In the genomic region with DNA sequence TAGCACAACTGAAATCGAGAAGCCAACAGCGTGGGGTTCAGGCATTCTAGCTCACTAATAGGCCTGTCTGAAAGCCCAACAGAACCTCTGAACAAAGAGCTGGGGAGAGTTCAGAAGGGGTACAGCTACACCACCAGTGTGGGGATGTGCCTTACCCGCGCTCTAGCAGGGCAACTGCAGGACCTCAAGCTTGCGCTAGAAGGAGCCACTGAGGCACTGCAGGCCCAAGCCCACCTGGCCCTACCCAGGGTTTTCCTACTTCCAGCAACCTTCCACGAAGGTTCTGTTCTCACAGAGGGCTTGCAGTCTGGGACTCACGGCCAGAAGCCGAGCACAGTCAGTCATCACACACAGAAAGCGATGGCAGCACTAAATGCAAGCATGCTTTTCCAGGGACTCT, we compare ENCODE assay signal across 23 mouse cellular contexts. TPM values are rescaled to one million over a fixed set of nuclear protein-coding genes. Genes with fewer than 3 reads are reported as not detected.
DNase-seq lines count a peak whose midpoint lies in the region; ATAC-seq and TF ChIP-seq lines count a peak whose summit lies in the region.
"Had no signal": no experiment of that assay in that cellular context is flagged by ENCODE, and none has a peak within 500 bp of the region (broad histone marks: within the 10 kb centered on the region; RNA-seq: fewer than 3 reads in every experiment).

No protein-coding gene starts in this region.

- intact Hi-C loops in left cerebral cortex, adult 2 months (cut with DNase I) = no loop called here

- peaks cover 22% of the 10 kb centered on the region for H3K79me2 ChIP-seq in CH12.LX (replicated peaks; ENCODE audit: control insufficient read depth, extremely low read depth, insufficient read depth, poor library complexity, severe bottlenecking)

- TF ChIP-seq EP300 in CH12.LX (IDR thresholded peaks at IDR 0.05; ENCODE audit: low read length) = no peak

- H3K36me3 ChIP-seq in forebrain, postnatal 0 days (ENCODE audit: insufficient read depth) = peaks cover 78% of the 10 kb centered on the region
- H3K36me3 ChIP-seq in forebrain, embryonic 16.5 days (ENCODE audit: control insufficient read depth, insufficient read depth) = peaks cover 48% of the 10 kb centered on the region
- H3K36me3 ChIP-seq in CH12.LX (replicated peaks in 1 of 2; ENCODE audit: control insufficient read depth in 1 of 2, insufficient read depth in 1 of 2, low read length in 1 of 2) = peaks cover 77 to 85% of the 10 kb centered on the region in 2 experiments

- no peak overlapping the region for H3K4me2 ChIP-seq in forebrain, postnatal 0 days (ENCODE audit: low read depth)
- H3K4me2 ChIP-seq in forebrain, embryonic 16.5 days (ENCODE audit: low read length) = no peak overlapping the region
- no peak overlapping the region for H3K4me2 ChIP-seq in CH12.LX (ENCODE audit: insufficient read depth, low read depth, poor library complexity, severe bottlenecking)
- H3K4me2 ChIP-seq: forebrain, embryonic 12.5 days; heart, embryonic 15.5 days; hindbrain, embryonic 12.5 days; lung, embryonic 15.5 days; midbrain, embryonic 11.5 days; neural tube, embryonic 12.5 days had no signal

- in situ Hi-C loops in CH12.LX (cut with MboI; ENCODE audit: low pct_ligation_motif_present, low pct_unique_long_range_greater_than_20kb, low sequenced_read_pairs) = no loop called here

- no peak for DNase-seq in forebrain, postnatal 0 days
- no peak for DNase-seq in left cerebral cortex, adult 2 months (ENCODE audit: extremely low spot score in 1 of 2, low spot score in 2 of 2)
- no peak for DNase-seq in left cerebral cortex, adult 8-10 months (ENCODE audit: low spot score in 2 of 2)
- no peak for DNase-seq in CH12.LX (ENCODE audit: extremely low read depth)
- peak; percentile 73 for DNase-seq in R1 (ENCODE audit: low read depth, low spot score)
- no peak for DNase-seq in spleen, adult 18-20 months
- no peak for DNase-seq in right cerebral cortex, postnatal 25 days
- DNase-seq: adrenal gland, postnatal 14 days; cerebellum, postnatal 14 days; gastrocnemius, postnatal 14 days; lung, postnatal 36 days; right cerebral cortex, adult 18-20 months had no signal

- no peak overlapping the region for H3K9ac ChIP-seq in forebrain, postnatal 0 days
- H3K9ac ChIP-seq in forebrain, embryonic 16.5 days (replicated peaks; ENCODE audit: low read depth, low read length) = no peak overlapping the region
- H3K9ac ChIP-seq in CH12.LX (ENCODE audit: insufficient read depth, low read depth) = no peak overlapping the region
- H3K9ac ChIP-seq: forebrain, embryonic 12.5 days; heart, embryonic 15.5 days; hindbrain, embryonic 12.5 days; lung, embryonic 15.5 days; neural tube, embryonic 12.5 days had no signal

- TF ChIP-seq RAD21 in CH12.LX (IDR thresholded peaks at IDR 0.05; ENCODE audit: low read depth, low read length) = no peak

- H3K9me3 ChIP-seq in forebrain, postnatal 0 days (ENCODE audit: low read length) = no peaks in the 10 kb centered on the region
- no peaks in the 10 kb centered on the region for H3K9me3 ChIP-seq in forebrain, embryonic 16.5 days (ENCODE audit: control insufficient read depth, low read length)
- H3K9me3 ChIP-seq in CH12.LX (replicated peaks; ENCODE audit: low read length) = no peaks in the 10 kb centered on the region
- H3K9me3 ChIP-seq: forebrain, embryonic 12.5 days; heart, embryonic 10.5 days; heart, embryonic 15.5 days; hindbrain, embryonic 12.5 days; lung, embryonic 15.5 days; neural tube, embryonic 12.5 days had no signal

- H3K4me3 ChIP-seq in forebrain, postnatal 0 days (ENCODE audit: low read depth, low read length) = no peak overlapping the region
- no peak overlapping the region for H3K4me3 ChIP-seq in forebrain, embryonic 16.5 days (replicated peaks; ENCODE audit: low read length)
- H3K4me3 ChIP-seq in left cerebral cortex, adult 2 months = no peak overlapping the region
- H3K4me3 ChIP-seq in CH12.LX (replicated peaks in 1 of 3; ENCODE audit: low read depth in 2 of 3, low read length in 2 of 3, poor library complexity in 1 of 3) = no peak overlapping the region
- H3K4me3 ChIP-seq: forebrain, embryonic 12.5 days; heart, embryonic 10.5 days; heart, embryonic 15.5 days; hindbrain, embryonic 12.5 days; lung, embryonic 15.5 days; neural tube, embryonic 12.5 days had no signal

- TF ChIP-seq POLR2A in CH12.LX (IDR thresholded peaks at IDR 0.05; ENCODE audit: low read depth, low read length) = 0 out of 2 replicates have a peak, but pooled peaks have one; percentile 15

- H3K27ac ChIP-seq in forebrain, postnatal 0 days (ENCODE audit: low read depth, low read length) = no peak overlapping the region
- no peak overlapping the region for H3K27ac ChIP-seq in forebrain, embryonic 16.5 days (ENCODE audit: low read length)
- H3K27ac ChIP-seq in left cerebral cortex, adult 2 months = no peak overlapping the region
- no peak overlapping the region for H3K27ac ChIP-seq in CH12.LX (ENCODE audit: insufficient read depth, low read depth)
- H3K27ac ChIP-seq: forebrain, embryonic 12.5 days; heart, embryonic 10.5 days; heart, embryonic 15.5 days; hindbrain, embryonic 12.5 days; lung, embryonic 15.5 days; neural tube, embryonic 12.5 days had no signal

- no peaks in the 10 kb centered on the region for H3K4me1 ChIP-seq in forebrain, postnatal 0 days (ENCODE audit: insufficient read depth)
- H3K4me1 ChIP-seq in forebrain, embryonic 16.5 days (replicated peaks; ENCODE audit: control insufficient read depth, insufficient read depth, low read length) = no peaks in the 10 kb centered on the region
- no peaks in the 10 kb centered on the region for H3K4me1 ChIP-seq in CH12.LX (ENCODE audit: control insufficient read depth in 1 of 2, insufficient read depth in 2 of 2)
- H3K4me1 ChIP-seq: forebrain, embryonic 12.5 days; heart, embryonic 10.5 days; heart, embryonic 15.5 days; hindbrain, embryonic 12.5 days; lung, embryonic 15.5 days; neural tube, embryonic 12.5 days had no signal

- no peak; the same call in 1 of the 2 replicates for ATAC-seq in forebrain, postnatal 0 days
- ATAC-seq in forebrain, embryonic 16.5 days = no peak
- ATAC-seq: midbrain, embryonic 16.5 days had no signal

- WGBS in forebrain, postnatal 0 days = 87% methylated on average over 9 of the region's 9 CpGs
- 84% methylated on average over 9 of the region's 9 CpGs for WGBS in forebrain, embryonic 16.5 days

- 0 out of 2 replicates have a peak, but pooled peaks have one; percentile 7 for TF ChIP-seq CTCF in forebrain, postnatal 0 days (IDR thresholded peaks at IDR 0.05; ENCODE audit: low read depth)
- peak; percentile 17 for TF ChIP-seq CTCF in left cerebral cortex, adult 2 months (IDR thresholded peaks at IDR 0.05)
- no peak for TF ChIP-seq CTCF in CH12.LX (conservative IDR thresholded peaks at IDR 0.05 in 1 of 2, IDR thresholded peaks at IDR 0.05 in 1 of 2; ENCODE audit: low read depth in 2 of 2, low read length in 2 of 2)

- dilution Hi-C loops in CH12.LX (cut with MboI; ENCODE audit: extremely low pct_ligation_motif_present, extremely low pct_unique_long_range_greater_than_20kb, low sequenced_read_pairs) = no loop called here

- H3K27me3 ChIP-seq in forebrain, postnatal 0 days (ENCODE audit: insufficient read depth, low read length) = no peaks in the 10 kb centered on the region
- no peaks in the 10 kb centered on the region for H3K27me3 ChIP-seq in forebrain, embryonic 16.5 days (replicated peaks; ENCODE audit: control insufficient read depth, insufficient read depth, low read length)
- no peaks in the 10 kb centered on the region for H3K27me3 ChIP-seq in CH12.LX (replicated peaks)
- H3K27me3 ChIP-seq: forebrain, embryonic 12.5 days; heart, embryonic 15.5 days; hindbrain, embryonic 12.5 days; lung, embryonic 15.5 days; neural tube, embryonic 12.5 days had no signal

TF ChIP-seq in CH12.LX, 34 proteins besides CTCF, POLR2A, EP300 and RAD21 (continues in another document):
- TF ChIP-seq ZNF384 (IDR thresholded peaks at IDR 0.05; ENCODE audit: low read depth, low read length) (no peak), ZMIZ1 (IDR thresholded peaks at IDR 0.05; ENCODE audit: low read depth, low read length) (no peak)

RNA-seq across cellular contexts. Expression of a gene that starts 8.3 kb away (rescaled TPM):
- 16.9 and 18.5 TPM in 2 replicates for total RNA-seq in forebrain, postnatal 0 days (2014; rRNA removed)
- 14.0 and 14.1 TPM in 2 replicates for polyA plus RNA-seq in forebrain, postnatal 0 days (2015; fragmentation: Nextera tagmentation; extraction: Ambion mirVana)
- 19.5 and 22.1 TPM in 2 replicates for polyA plus RNA-seq in forebrain, embryonic 16.5 days (2015; fragmentation: Nextera tagmentation; extraction: Ambion mirVana)
- 10 to 100 TPM; 17.4 to 18.3 TPM for total RNA-seq in left cerebral cortex, adult 2 months (2021)
- 10 to 100 TPM; 17.6 to 21.2 (median 19.5) TPM for total RNA-seq in left cerebral cortex, adult 8-10 months (2022)
- total RNA-seq in CH12.LX (2012; rRNA removed) (15.7 and 21.9 TPM in 2 replicates), CH12.LX (2014; rRNA removed) (9.2 and 10.2 TPM in 2 replicates)
- 14.2 and 15.6 TPM in 2 replicates for polyA plus RNA-seq in CH12.LX (2012; ENCODE audit: insufficient read length, low read depth)

RNA-seq across cellular contexts. Expression of a gene that starts 11.0 kb away (rescaled TPM):
- 92.4 and 116 TPM in 2 replicates for total RNA-seq in forebrain, postnatal 0 days (2014; rRNA removed)
- polyA plus RNA-seq in forebrain, postnatal 0 days (2015; fragmentation: Nextera tagmentation; extraction: Ambion mirVana) = 136 and 140 TPM in 2 replicates
- polyA plus RNA-seq in forebrain, embryonic 16.5 days (2015; fragmentation: Nextera tagmentation; extraction: Ambion mirVana) = 125 and 133 TPM in 2 replicates
- total RNA-seq in left cerebral cortex, adult 2 months (2021) = 10 to 100 TPM; 62.4 to 67.5 TPM
- total RNA-seq in left cerebral cortex, adult 8-10 months (2022) = 10 to 100 TPM; 63.3 to 69.9 (median 64.2) TPM
- total RNA-seq in CH12.LX (2012; rRNA removed) (126 and 138 TPM in 2 replicates), CH12.LX (2014; rRNA removed) (221 and 232 TPM in 2 replicates)
- 123 and 135 TPM in 2 replicates for polyA plus RNA-seq in CH12.LX (2012; ENCODE audit: insufficient read length, low read depth)

RNA-seq across cellular contexts. Expression of a gene that starts 11.2 kb away (rescaled TPM):
- total RNA-seq in forebrain, postnatal 0 days (2014; rRNA removed) = 6.0 and 7.4 TPM in 2 replicates
- polyA plus RNA-seq in forebrain, postnatal 0 days (2015; fragmentation: Nextera tagmentation; extraction: Ambion mirVana) = 8.2 and 9.7 TPM in 2 replicates
- 6.0 and 10.7 TPM in 2 replicates for polyA plus RNA-seq in forebrain, embryonic 16.5 days (2015; fragmentation: Nextera tagmentation; extraction: Ambion mirVana)
- total RNA-seq in left cerebral cortex, adult 2 months (2021) = 10 to 100 TPM; 10.6 to 11.2 TPM
- total RNA-seq in left cerebral cortex, adult 8-10 months (2022) = 10 to 100 TPM; 10.2 to 19.4 (median 12.9) TPM
- 7.1 and 8.7 TPM in 2 replicates for total RNA-seq in CH12.LX (2012; rRNA removed)
- 4.0 and 4.2 TPM in 2 replicates for total RNA-seq in CH12.LX (2014; rRNA removed)
- polyA plus RNA-seq in CH12.LX (2012; ENCODE audit: insufficient read length, low read depth) = 3.8 and 6.3 TPM in 2 replicates

RNA-seq across cellular contexts. Expression of a gene that starts 18.6 kb away (rescaled TPM):
- total RNA-seq in forebrain, postnatal 0 days (2014; rRNA removed) = 32.1 and 42.1 TPM in 2 replicates
- polyA plus RNA-seq in forebrain, postnatal 0 days (2015; fragmentation: Nextera tagmentation; extraction: Ambion mirVana) = 11.7 and 17.4 TPM in 2 replicates
- 11.3 and 14.1 TPM in 2 replicates for polyA plus RNA-seq in forebrain, embryonic 16.5 days (2015; fragmentation: Nextera tagmentation; extraction: Ambion mirVana)
- total RNA-seq in left cerebral cortex, adult 2 months (2021) = 10 to 100 TPM; 83.4 to 90.2 TPM
- total RNA-seq in left cerebral cortex, adult 8-10 months (2022) = 10 to 100 TPM; 56.8 to 64.3 (median 60.9) TPM
- total RNA-seq in CH12.LX (2012; rRNA removed) = 0.38 and 0.47 TPM in 2 replicates
- 0.04 and 0.09 TPM in 2 replicates for total RNA-seq in CH12.LX (2014; rRNA removed)
- polyA plus RNA-seq in CH12.LX (2012; ENCODE audit: insufficient read length, low read depth) = 0.16 and 0.17 TPM in 2 replicates
- total RNA-seq: liver, adult 2 months; megakaryocyte, adult 5-6 weeks had no signal

Comparison
In these comparisons a context has a peak if more than half of its experiments do, and no peak if none do; other contexts are left out.
1. CTCF ChIP-seq: peak in forebrain, postnatal 0 days (single experiment) and left cerebral cortex, adult 2 months (single experiment); none in CH12.LX (0 of 2).